Mouse (Mus musculus) erythroblast, embryonic 14.5 days (primary cell): ENCODE measurements around the gene Fam131a.

ENCODE experiments used
- GATA1 ChIP-seq: IDR thresholded peaks from 2 replicates; pipeline ENCODE4 v1.6.1; 2012; ENCODE audit warnings: low read length, inconsistent platforms, mixed read lengths
- TAL1 ChIP-seq: IDR thresholded peaks from 3 replicates; pipeline ENCODE4 v1.6.1; 2012; ENCODE audit warnings: low read length, inconsistent platforms, mixed read lengths

GRCm38 (mm10) chr16:20672500-20672902 is 20.5 kb upstream of the Fam131a start:
- TF ChIP-seq GATA1 (no peak), TAL1 (no peak)
